Mouse (Mus musculus) kidney, adult 9 months (tissue): ENCODE measurements at regions not wholly inside any gene's neighbourhood (a gene's known extent, or its start where the extent isn't known, plus 50 kb on each side); places are given as distances from the start of the nearest gene placed in this dataset.

Source experiments
- DNase-seq: peaks from one replicate; pipeline ENCODE4 v3.0.0; 2022

GRCm38 (mm10) chr9:111822094-111822493 is 131.9 kb upstream of the Stac start:
- DNase-seq, result no peak

DNA sequence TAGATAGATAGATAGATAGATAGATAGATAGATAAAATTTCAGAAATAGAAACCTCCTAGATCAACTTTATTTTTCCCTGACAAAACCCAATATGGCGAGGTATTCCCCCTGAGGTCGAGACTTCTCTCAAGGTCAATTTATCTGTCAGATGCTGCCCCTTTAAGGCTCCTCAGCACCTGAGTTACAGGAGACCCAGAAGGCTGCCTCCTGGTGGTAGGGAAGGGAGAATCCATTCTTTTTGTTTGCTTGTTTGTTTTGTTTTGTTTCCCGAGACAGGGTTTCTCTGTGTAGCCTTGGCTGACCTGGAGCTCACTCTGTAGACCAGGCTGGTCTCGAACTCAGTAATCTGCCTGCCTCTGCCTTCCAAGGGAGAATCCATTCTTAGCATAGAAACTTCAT is 127.3 kb upstream of the Stac start:
- DNase-seq, result no peak

GRCm38 (mm10) chr9:111804931-111805330 is 114.8 kb upstream of the Stac start:
- peak; percentile 3 for DNase-seq

DNA sequence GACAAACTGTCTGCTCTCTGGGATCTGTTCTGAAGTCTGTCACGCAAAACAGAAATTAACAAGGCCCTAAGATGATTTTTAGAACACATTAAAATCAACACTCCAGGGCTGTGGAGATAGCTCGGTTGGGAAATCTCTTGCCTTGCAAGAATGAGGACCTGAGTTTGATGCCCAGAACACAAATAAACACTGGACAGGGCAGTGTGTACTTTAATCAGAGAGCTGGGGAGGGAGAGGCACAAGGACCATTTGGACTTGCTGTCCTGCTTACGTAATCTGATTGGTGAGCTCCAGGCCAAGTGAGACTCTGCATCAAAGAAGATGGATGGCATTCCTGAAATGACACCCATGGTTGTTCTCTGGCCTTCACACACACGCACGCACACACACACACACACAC is 111.2 kb upstream of the Stac start:
- no peak for DNase-seq

DNA sequence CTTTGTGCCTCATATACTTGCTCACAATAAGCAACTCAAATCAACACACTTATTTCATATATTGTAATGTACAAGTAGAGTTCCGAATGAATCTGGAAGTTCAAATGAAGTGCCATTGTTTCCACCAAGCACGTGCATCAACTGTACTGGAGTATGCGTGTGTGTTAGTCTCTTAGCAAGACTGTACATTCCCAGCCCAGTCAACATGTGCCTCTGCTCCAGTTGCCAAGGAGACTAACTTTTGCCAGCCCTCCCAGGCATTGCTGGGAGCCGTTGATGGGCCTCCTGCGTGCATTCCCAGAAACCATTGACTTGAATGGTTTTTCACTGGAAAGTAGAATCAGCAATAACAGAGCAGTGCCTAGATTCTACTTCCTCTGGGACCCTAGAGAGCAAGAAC is 110.7 kb upstream of the Stac start:
- no peak for DNase-seq

- DNase-seq, result no peak
These were observed 88.8 kb upstream of the Stac start for GRCm38 (mm10) chr9:111778981-111779380.

DNA sequence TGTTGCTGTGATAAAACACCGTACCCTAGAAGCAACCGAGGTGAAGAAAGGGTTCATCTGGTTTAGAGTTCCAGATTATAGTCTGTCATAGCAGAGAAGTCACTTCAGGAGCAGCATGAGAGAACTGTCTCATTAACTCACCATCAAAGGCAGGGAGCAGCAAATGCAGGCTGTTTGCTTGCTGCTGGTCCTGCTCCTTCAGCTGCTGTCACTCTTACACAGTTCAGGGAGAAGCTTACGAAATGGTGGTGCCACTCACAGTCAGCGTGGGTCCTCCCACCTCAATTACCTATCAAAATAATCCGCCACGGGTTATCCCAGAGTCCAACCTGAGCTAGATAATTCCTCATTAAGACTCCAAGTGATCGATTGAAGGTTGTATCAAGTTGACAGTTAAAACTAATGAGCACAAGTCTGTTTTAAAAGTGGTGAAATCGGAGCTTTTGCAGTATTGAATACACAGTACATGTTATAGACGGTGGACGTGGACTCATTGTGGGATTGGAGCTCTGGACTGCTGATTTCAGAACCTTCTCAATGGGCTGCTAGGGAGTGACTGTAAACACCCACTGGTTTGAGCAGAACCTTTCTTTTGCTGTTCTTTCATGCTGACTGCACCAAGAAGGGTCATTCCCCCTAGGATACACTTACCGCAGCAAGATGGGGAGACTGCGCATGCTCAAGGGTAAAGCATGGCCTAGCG is 87.4 kb upstream of the Stac start:
- no peak for DNase-seq

DNA sequence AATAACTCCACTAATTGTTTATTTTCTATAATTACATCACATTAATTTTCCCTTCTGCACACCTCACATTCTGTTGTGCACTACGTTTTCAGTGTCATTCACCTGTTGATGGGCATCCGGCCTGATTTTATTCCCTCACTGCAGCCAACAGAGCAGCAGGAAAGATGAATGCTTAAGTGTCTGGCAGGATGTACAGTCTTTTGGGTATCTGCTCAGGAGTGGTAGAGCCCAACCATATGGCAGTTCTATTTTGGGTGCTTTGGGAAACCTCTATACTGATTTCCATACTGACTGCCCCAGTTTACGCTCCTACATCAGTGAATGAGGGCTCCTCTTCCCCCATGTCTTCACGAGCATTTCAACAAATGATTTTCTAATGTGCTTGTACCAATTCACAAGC is 84.1 kb upstream of the Stac start:
- DNase-seq, result no peak

DNA sequence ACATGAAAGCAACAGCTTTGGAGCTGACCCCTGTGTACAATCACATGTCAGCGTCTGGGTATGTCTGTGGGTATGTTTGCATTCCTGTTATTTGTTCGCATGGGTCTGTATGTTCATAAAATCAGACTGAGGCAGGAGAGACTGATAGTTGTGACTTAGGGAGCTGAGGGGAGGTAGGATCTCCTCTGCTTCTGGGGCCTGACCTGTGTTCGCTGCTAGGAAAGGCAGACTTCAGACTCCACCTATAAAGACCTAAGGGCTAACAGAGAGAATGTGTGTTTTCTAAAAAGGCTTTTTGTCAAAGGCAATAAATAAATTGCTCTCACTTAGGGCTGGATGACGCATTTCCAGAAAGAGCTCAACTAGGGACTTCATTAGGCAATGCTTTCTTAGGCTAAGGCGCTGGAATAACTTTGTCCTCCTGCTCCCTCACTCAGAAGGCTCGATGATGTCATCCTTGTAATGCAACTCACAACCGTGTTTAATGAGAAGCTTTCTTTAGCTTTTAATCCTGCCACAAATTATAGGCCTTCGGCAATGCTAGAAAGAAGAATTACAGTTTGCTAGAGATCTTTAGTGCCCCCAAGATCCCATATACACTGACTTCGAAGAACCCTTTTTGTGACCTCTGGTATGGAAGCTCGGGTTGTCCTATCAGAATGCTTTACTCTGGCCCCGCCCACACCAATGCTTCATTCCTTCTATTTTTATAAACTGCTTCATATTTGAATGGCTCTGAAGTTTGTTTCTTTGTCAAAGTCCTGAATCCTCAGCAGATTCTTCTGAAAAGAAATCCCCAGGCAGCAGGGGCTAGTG is 72.7 kb upstream of the Stac start:
- no peak for DNase-seq

DNA sequence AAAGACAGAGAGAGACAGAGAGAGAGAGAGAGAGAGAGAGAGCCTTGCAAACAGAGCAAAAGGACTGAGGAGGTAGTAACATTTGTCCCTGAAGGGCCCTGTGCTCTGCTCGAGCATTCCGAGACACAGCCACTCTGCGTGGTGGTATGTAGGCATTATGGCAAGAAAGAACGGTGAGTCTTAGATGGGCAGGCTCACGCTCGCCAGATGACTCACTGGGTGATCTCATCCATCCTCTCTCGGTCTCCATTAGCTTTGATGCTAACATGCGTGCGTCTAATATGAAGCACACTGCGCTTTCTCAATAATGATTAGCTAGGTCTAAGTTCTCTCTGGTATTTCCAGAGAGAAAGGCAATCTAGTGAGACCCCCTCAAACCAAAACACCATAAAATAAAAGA is 65.1 kb upstream of the Stac start:
- no peak for DNase-seq

DNA sequence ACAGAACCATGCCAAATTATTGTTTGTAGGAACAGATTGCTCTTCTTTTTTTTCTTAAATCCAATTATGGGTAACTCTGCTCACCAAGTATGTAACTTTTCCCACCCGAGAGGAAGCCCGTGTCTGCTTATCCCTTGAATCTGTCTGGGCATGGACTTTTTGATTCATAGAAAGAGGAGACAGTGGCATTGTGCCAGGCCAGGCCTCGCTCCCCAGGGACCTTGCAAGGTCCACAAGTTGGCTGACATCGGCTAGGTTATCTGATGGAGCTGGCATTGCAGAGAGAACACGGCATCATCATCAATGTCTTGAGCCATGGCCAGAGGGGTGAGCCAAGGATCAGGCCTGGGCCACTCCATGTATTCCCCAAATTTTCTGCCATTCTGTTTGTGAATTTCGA is 56.0 kb upstream of the Stac start:
- DNase-seq, result no peak

- no peak for DNase-seq
These were observed 55.1 kb upstream of the Stac start for GRCm38 (mm10) chr9:111745206-111745605.
